In the genomic region with DNA sequence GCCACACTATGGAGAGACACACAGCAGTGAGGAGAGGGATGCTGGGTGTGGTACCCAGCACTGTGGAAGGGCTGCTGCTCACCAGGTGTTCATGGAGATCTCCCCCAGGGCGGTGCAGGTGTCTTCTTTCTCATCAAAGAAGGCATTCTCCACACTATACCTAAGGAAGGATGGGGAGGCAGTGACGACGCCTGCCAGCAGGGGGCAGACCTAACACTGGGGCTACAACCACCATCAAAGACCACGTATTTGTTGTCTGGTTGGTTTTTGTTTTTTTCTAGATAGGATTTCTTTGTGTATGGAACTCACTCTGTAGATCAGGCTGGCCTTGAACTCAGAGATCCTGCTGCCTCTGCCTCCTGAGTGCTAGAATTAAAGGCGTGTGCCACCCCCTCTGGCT, we compare ENCODE assay signal across 9 mouse cellular contexts. TPM values are rescaled to one million over a fixed set of nuclear protein-coding genes. Genes with fewer than 3 reads are reported as not detected.
DNase-seq lines count a peak whose midpoint lies in the region; ATAC-seq and TF ChIP-seq lines count a peak whose summit lies in the region.
"Had no signal": no experiment of that assay in that cellular context is flagged by ENCODE, and none has a peak within 500 bp of the region (broad histone marks: within the 10 kb centered on the region; RNA-seq: fewer than 3 reads in every experiment).

No protein-coding gene starts in this region.

- peak; percentile 9 for DNase-seq in hindbrain, postnatal 0 days (ENCODE audit: low spot score)
- peak; percentile 89 to 91 for DNase-seq in B cell, adult 2 months
- DNase-seq in G1E (ENCODE audit: low spot score): no peak
- peak; percentile 40 for DNase-seq in liver, embryonic 13.5 days
- DNase-seq in spleen, postnatal 10 days (ENCODE audit: low spot score in 2 of 2): peak; percentile 76 to 87

- no peaks in the 10 kb centered on the region for H3K27me3 ChIP-seq in hindbrain, postnatal 0 days (ENCODE audit: insufficient read depth, low read length)
- H3K27me3 ChIP-seq in hindbrain, embryonic 16.5 days (replicated peaks; ENCODE audit: control insufficient read depth, insufficient read depth, low read length): no peaks in the 10 kb centered on the region
- no peaks in the 10 kb centered on the region for H3K27me3 ChIP-seq in G1E (ENCODE audit: insufficient read depth, low read length)
- H3K27me3 ChIP-seq in liver, embryonic 13.5 days: no peaks in the 10 kb centered on the region
- H3K27me3 ChIP-seq: liver, embryonic 15.5 days had no signal

- H3K4me1 ChIP-seq in hindbrain, postnatal 0 days (ENCODE audit: insufficient read depth, low read length): no peaks in the 10 kb centered on the region
- no peaks in the 10 kb centered on the region; the same call in 1 of the 2 replicates for H3K4me1 ChIP-seq in hindbrain, embryonic 16.5 days (ENCODE audit: control insufficient read depth, insufficient read depth, low read depth, low read length)
- H3K4me1 ChIP-seq in G1E (ENCODE audit: insufficient read depth, low read depth, low read length): peaks cover 68% of the 10 kb centered on the region
- H3K4me1 ChIP-seq in liver, embryonic 13.5 days (replicated peaks): peaks cover 22% of the 10 kb centered on the region

- WGBS in hindbrain, postnatal 0 days: 56% methylated on average over 5 of the region's 5 CpGs
- WGBS in hindbrain, embryonic 16.5 days: 55% methylated on average over 5 of the region's 5 CpGs
- 42% methylated on average over 5 of the region's 5 CpGs for WGBS in liver, embryonic 13.5 days (ENCODE audit: insufficient replicate concordance)

- H3K4me3 ChIP-seq in hindbrain, postnatal 0 days (ENCODE audit: low read length): no peak overlapping the region
- H3K4me3 ChIP-seq in hindbrain, embryonic 16.5 days (ENCODE audit: low read length): no peak overlapping the region
- no peak overlapping the region for H3K4me3 ChIP-seq in G1E (ENCODE audit: low read depth, low read length)
- no peak overlapping the region for H3K4me3 ChIP-seq in liver, embryonic 13.5 days (replicated peaks)
- H3K4me3 ChIP-seq: liver, embryonic 15.5 days had no signal

- H3K9ac ChIP-seq in hindbrain, postnatal 0 days (replicated peaks; ENCODE audit: low read length): no peak overlapping the region
- H3K9ac ChIP-seq in hindbrain, embryonic 16.5 days (ENCODE audit: low read depth, low read length): no peak overlapping the region
- H3K9ac ChIP-seq in liver, embryonic 13.5 days: no peak overlapping the region
- H3K9ac ChIP-seq: liver, embryonic 15.5 days had no signal

- H3K9me3 ChIP-seq in hindbrain, postnatal 0 days (ENCODE audit: low read length): no peaks in the 10 kb centered on the region
- no peaks in the 10 kb centered on the region for H3K9me3 ChIP-seq in hindbrain, embryonic 16.5 days (ENCODE audit: control insufficient read depth, low read length)
- H3K9me3 ChIP-seq in G1E (replicated peaks): no peaks in the 10 kb centered on the region
- H3K9me3 ChIP-seq in liver, embryonic 13.5 days (replicated peaks): no peaks in the 10 kb centered on the region
- H3K9me3 ChIP-seq: liver, embryonic 15.5 days had no signal

- no peak overlapping the region for H3K27ac ChIP-seq in hindbrain, postnatal 0 days
- H3K27ac ChIP-seq in hindbrain, embryonic 16.5 days (ENCODE audit: low read depth, low read length): no peak overlapping the region
- H3K27ac ChIP-seq in liver, embryonic 13.5 days: no peak overlapping the region
- H3K27ac ChIP-seq: liver, embryonic 15.5 days had no signal

- no peak for ATAC-seq in hindbrain, postnatal 0 days
- no peak for ATAC-seq in hindbrain, embryonic 16.5 days
- ATAC-seq in G1E (ENCODE audit: extremely low read depth, insufficient number of reproducible peaks, low FRiP score, poor library complexity, severe bottlenecking): no peak; the same call in 1 of the 2 replicates
- peak; percentile 72 for ATAC-seq in erythroid progenitor cell, adult 5-6 weeks (replicated peaks; ENCODE audit: low FRiP score, poor library complexity, severe bottlenecking)
- no peak for ATAC-seq in liver, embryonic 13.5 days (ENCODE audit: low read depth)
- ATAC-seq in frontal cortex, adult (ENCODE audit: low TSS enrichment): no peak

- no peak overlapping the region for H3K4me2 ChIP-seq in hindbrain, postnatal 0 days (ENCODE audit: low read depth, low read length)
- H3K4me2 ChIP-seq in hindbrain, embryonic 16.5 days (ENCODE audit: low read length): no peak overlapping the region
- H3K4me2 ChIP-seq in liver, embryonic 13.5 days: no peak overlapping the region
- H3K4me2 ChIP-seq: liver, embryonic 15.5 days had no signal

- TF ChIP-seq CTCF in hindbrain, postnatal 0 days (IDR thresholded peaks at IDR 0.05; ENCODE audit: low read depth): peak; percentile 68
- peak; percentile 96 for TF ChIP-seq CTCF in G1E (IDR thresholded peaks at IDR 0.05; ENCODE audit: low read depth, low read length)

- H3K36me3 ChIP-seq in hindbrain, postnatal 0 days (ENCODE audit: insufficient read depth, low read length): peaks cover 85% of the 10 kb centered on the region
- H3K36me3 ChIP-seq in hindbrain, embryonic 16.5 days (ENCODE audit: control insufficient read depth, insufficient read depth, low read length): peaks cover 79% of the 10 kb centered on the region
- peaks cover 100% of the 10 kb centered on the region for H3K36me3 ChIP-seq in G1E (replicated peaks)
- peaks cover 99% of the 10 kb centered on the region for H3K36me3 ChIP-seq in liver, embryonic 13.5 days

RNA-seq across cellular contexts. Expression of a gene that starts 6.4 kb away (rescaled TPM):
- 120 and 132 TPM in 2 replicates for total RNA-seq in hindbrain, postnatal 0 days (2014; rRNA removed)
- 92.5 and 106 TPM in 2 replicates for polyA plus RNA-seq in hindbrain, postnatal 0 days (2015; fragmentation: Nextera tagmentation; extraction: Ambion mirVana)
- 116 and 131 TPM in 2 replicates for polyA plus RNA-seq in hindbrain, embryonic 16.5 days (2015; fragmentation: Nextera tagmentation; extraction: Ambion mirVana)
- total RNA-seq in G1E (2014; fragmentation: Nextera tagmentation): 24.1 and 49.6 TPM in 2 replicates
- 18.1 and 24.9 TPM in 2 replicates for total RNA-seq in G1E (2017)
- polyA plus RNA-seq in G1E (2012): 32.7 and 75.8 TPM in 2 replicates
- total RNA-seq in erythroid progenitor cell, adult 5-6 weeks (2015; ENCODE audit: low replicate concordance): 29.9 and 46.5 TPM in 2 replicates
- 18.1 and 53.9 TPM in 2 replicates for total RNA-seq in erythroid progenitor cell, adult 5-6 weeks (2017; ENCODE audit: low replicate concordance)
- polyA plus RNA-seq in liver, embryonic 13.5 days (2015; fragmentation: Nextera tagmentation; extraction: Ambion mirVana): 35.2 and 36.5 TPM in 2 replicates

RNA-seq across cellular contexts. Expression of a gene that starts 8.4 kb away (rescaled TPM):
- total RNA-seq in hindbrain, postnatal 0 days (2014; rRNA removed): 2.8 and 7.9 TPM in 2 replicates
- polyA plus RNA-seq in hindbrain, postnatal 0 days (2015; fragmentation: Nextera tagmentation; extraction: Ambion mirVana): 1.0 and 1.4 TPM in 2 replicates
- polyA plus RNA-seq in hindbrain, embryonic 16.5 days (2015; fragmentation: Nextera tagmentation; extraction: Ambion mirVana): 1.5 and 1.6 TPM in 2 replicates
- 7.2 and 10.9 TPM in 2 replicates for total RNA-seq in G1E (2014; fragmentation: Nextera tagmentation)
- total RNA-seq in G1E (2017): 2.9 and 4.6 TPM in 2 replicates
- 2.4 TPM in 1 of 2 replicates, not detected in the other for polyA plus RNA-seq in G1E (2012)
- 12.3 and 17.2 TPM in 2 replicates for total RNA-seq in erythroid progenitor cell, adult 5-6 weeks (2015; ENCODE audit: low replicate concordance)
- 3.5 and 7.0 TPM in 2 replicates for total RNA-seq in erythroid progenitor cell, adult 5-6 weeks (2017; ENCODE audit: low replicate concordance)
- polyA plus RNA-seq in liver, embryonic 13.5 days (2015; fragmentation: Nextera tagmentation; extraction: Ambion mirVana): 1.4 and 1.7 TPM in 2 replicates

RNA-seq across cellular contexts. Expression of a gene that starts 11.5 kb away (rescaled TPM):
- 11.6 and 12.8 TPM in 2 replicates for total RNA-seq in hindbrain, postnatal 0 days (2014; rRNA removed)
- 12.2 and 14.1 TPM in 2 replicates for polyA plus RNA-seq in hindbrain, postnatal 0 days (2015; fragmentation: Nextera tagmentation; extraction: Ambion mirVana)
- 16.8 and 20.2 TPM in 2 replicates for polyA plus RNA-seq in hindbrain, embryonic 16.5 days (2015; fragmentation: Nextera tagmentation; extraction: Ambion mirVana)
- total RNA-seq in G1E (2014; fragmentation: Nextera tagmentation) (123 and 137 TPM in 2 replicates), G1E (2017) (89.9 and 103 TPM in 2 replicates)
- 80.7 and 144 TPM in 2 replicates for polyA plus RNA-seq in G1E (2012)
- 6.5 TPM in 1 of 2 replicates, not detected in the other for total RNA-seq in erythroid progenitor cell, adult 5-6 weeks (2015; ENCODE audit: low replicate concordance)
- total RNA-seq in erythroid progenitor cell, adult 5-6 weeks (2017; ENCODE audit: low replicate concordance): 1.4 and 7.7 TPM in 2 replicates
- 1.6 and 1.7 TPM in 2 replicates for polyA plus RNA-seq in liver, embryonic 13.5 days (2015; fragmentation: Nextera tagmentation; extraction: Ambion mirVana)

RNA-seq across cellular contexts. Expression of a gene that starts 14.3 kb away (rescaled TPM):
- 55.3 and 59.3 TPM in 2 replicates for total RNA-seq in hindbrain, postnatal 0 days (2014; rRNA removed)
- polyA plus RNA-seq in hindbrain, postnatal 0 days (2015; fragmentation: Nextera tagmentation; extraction: Ambion mirVana): 59.7 and 62.8 TPM in 2 replicates
- polyA plus RNA-seq in hindbrain, embryonic 16.5 days (2015; fragmentation: Nextera tagmentation; extraction: Ambion mirVana): 68.7 and 72.1 TPM in 2 replicates
- total RNA-seq in G1E (2014; fragmentation: Nextera tagmentation): 35.1 and 40.6 TPM in 2 replicates
- total RNA-seq in G1E (2017): 54.0 and 57.7 TPM in 2 replicates
- polyA plus RNA-seq in G1E (2012): 14.6 and 14.8 TPM in 2 replicates
- total RNA-seq in erythroid progenitor cell, adult 5-6 weeks (2015; ENCODE audit: low replicate concordance): 39.8 and 58.4 TPM in 2 replicates
- 47.0 and 64.3 TPM in 2 replicates for total RNA-seq in erythroid progenitor cell, adult 5-6 weeks (2017; ENCODE audit: low replicate concordance)
- polyA plus RNA-seq in liver, embryonic 13.5 days (2015; fragmentation: Nextera tagmentation; extraction: Ambion mirVana): 53.3 and 59.4 TPM in 2 replicates

RNA-seq across cellular contexts. Expression of a gene that starts 20.7 kb away (rescaled TPM):
- 0.32 and 1.3 TPM in 2 replicates for total RNA-seq in hindbrain, postnatal 0 days (2014; rRNA removed)
- 0.24 and 0.28 TPM in 2 replicates for polyA plus RNA-seq in hindbrain, postnatal 0 days (2015; fragmentation: Nextera tagmentation; extraction: Ambion mirVana)
- polyA plus RNA-seq in hindbrain, embryonic 16.5 days (2015; fragmentation: Nextera tagmentation; extraction: Ambion mirVana): 0.32 and 0.53 TPM in 2 replicates
- total RNA-seq in G1E (2014; fragmentation: Nextera tagmentation): 4.0 and 4.2 TPM in 2 replicates
- total RNA-seq in G1E (2017): 1.9 and 2.3 TPM in 2 replicates
- 0.17 and 0.26 TPM in 2 replicates for polyA plus RNA-seq in G1E (2012)
- 6.5 TPM in 1 of 2 replicates, not detected in the other for total RNA-seq in erythroid progenitor cell, adult 5-6 weeks (2015; ENCODE audit: low replicate concordance)
- total RNA-seq in erythroid progenitor cell, adult 5-6 weeks (2017; ENCODE audit: low replicate concordance): 1.3 and 2.5 TPM in 2 replicates
- 0.16 and 0.27 TPM in 2 replicates for polyA plus RNA-seq in liver, embryonic 13.5 days (2015; fragmentation: Nextera tagmentation; extraction: Ambion mirVana)
